Mouse (Mus musculus): ENCODE measurements around the gene Gart. TPM values are rescaled to one million over a fixed set of nuclear protein-coding genes. Genes with fewer than 3 reads are reported as not detected.

Gart gene
- total and polyA plus RNA-seq, 3 experiments, result 94.0 to 509 (median 417) TPM

DNA sequence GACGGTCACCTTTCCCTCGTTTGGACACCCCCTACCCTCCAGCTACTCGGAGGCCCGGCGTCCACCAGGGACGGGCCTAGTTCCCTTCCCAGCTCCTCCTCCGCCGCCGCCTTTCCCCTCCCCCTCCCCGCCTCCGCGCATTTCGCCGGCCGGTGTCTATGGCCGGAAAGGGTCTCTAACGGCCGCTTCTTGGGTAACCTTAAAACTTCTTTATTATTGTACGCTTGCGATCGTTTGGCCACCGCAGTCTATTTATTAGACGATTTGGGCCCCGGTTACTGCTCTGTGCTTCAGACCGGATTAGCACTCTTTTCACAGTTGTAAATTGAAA lies 1.4 kb upstream of the Gart start:
- TF ChIP-seq ELF1 (IDR thresholded peaks at IDR 0.05; ENCODE audit: low read depth, low read length) (no peak), ETS1 (IDR thresholded peaks at IDR 0.05; ENCODE audit: low read depth, low read length) (no peak), MAFK (IDR thresholded peaks at IDR 0.05; ENCODE audit: borderline replicate concordance, low read depth, low read length) (no peak), NRF1 (IDR thresholded peaks at IDR 0.05; ENCODE audit: insufficient read depth, low read depth, low read length, poor library complexity, severe bottlenecking) (no peak), UBTF (IDR thresholded peaks at IDR 0.05; ENCODE audit: borderline replicate concordance, insufficient read depth, low read depth, low read length) (no peak), MYB (IDR thresholded peaks at IDR 0.05; ENCODE audit: low read depth, low read length) (0 out of 2 replicates have a peak, but pooled peaks have one; percentile 2), TCF12 (IDR thresholded peaks at IDR 0.05; ENCODE audit: low read depth, low read length) (no peak; the same call in 1 of the 2 replicates), POLR2A (IDR thresholded peaks at IDR 0.05; ENCODE audit: control insufficient read depth in 1 of 2, insufficient read depth in 1 of 2, low read depth in 1 of 2, low read length in 2 of 2, poor library complexity in 1 of 2) (no peak), HCFC1 (IDR thresholded peaks at IDR 0.05; ENCODE audit: low read depth, low read length) (no peak), SIN3A (IDR thresholded peaks at IDR 0.05; ENCODE audit: low read length) (peak; percentile 3; the same call in 1 of the 2 replicates), MAX (IDR thresholded peaks at IDR 0.05; ENCODE audit: low read length) (no peak)
- peaks cover 5 to 11% of the 10 kb centered on the region in 2 experiments; a peak in 3 of 4 replicates for H3K4me1 ChIP-seq (ENCODE audit: control insufficient read depth in 1 of 2, insufficient read depth in 2 of 2, low read length in 2 of 2)
- H3K27ac ChIP-seq (ENCODE audit: control insufficient read depth, low read depth, low read length), result peak overlapping the region; percentile 97

DNA sequence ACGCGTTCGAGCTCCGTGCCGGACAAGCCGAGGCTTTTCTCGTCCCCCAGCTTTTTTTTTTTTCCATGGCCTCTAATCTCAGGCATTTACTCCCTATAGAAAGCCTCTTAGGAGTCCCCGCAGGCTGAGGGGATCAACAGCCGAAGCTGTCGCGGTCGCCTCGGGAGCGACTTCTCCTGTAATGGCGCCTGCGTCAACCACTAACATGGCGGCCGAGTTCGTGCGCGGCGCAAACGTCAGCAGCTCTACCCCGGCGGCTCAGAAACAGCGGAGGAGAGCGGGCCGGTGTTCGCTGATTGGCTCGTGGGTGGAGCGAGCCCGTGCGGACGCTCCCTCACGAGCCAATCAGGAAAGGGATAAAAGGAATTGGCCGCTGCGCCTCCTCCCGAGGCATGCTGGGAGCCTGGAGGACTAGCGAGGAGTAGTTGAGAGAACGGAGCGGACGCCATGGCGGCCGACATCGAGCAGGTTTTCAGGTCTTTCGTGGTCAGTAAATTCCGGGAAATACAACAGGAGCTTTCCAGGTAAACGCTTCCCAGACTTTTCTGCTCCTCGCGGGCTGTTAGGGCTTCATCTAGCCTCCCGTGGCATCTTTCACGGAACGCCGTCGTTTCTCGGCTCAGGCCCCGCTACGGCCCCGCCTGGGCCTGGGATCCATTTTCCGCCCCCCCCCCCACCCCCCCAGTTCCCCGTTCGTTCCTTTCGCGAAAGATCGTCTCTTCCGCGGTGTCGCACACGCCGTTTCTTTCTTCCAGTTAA lies 888 bp upstream of the Gart start, which contains the start of gene Son:
TSS of gene Son (plus strand) at position 46 of the 759 bp plus-strand sequence.
- Histone ChIP-seq H3K27ac (ENCODE audit: control insufficient read depth, low read depth, low read length) (peak within 1 kb of the TSS; percentile 97), H3K9ac (ENCODE audit: control insufficient read depth, low read depth, low read length, poor library complexity, severe bottlenecking) (peak within 1 kb of the TSS; percentile 100), H3K79me2 (ENCODE audit: control insufficient read depth, insufficient read depth, low read length, poor library complexity) (peaks cover 84% of the 10 kb centered on the region), H3K4me3 (ENCODE audit: control insufficient read depth in 1 of 2, insufficient read depth in 1 of 2, low read depth in 2 of 2, low read length in 2 of 2) (peak within 1 kb of the TSS; percentile 95 to 99), H3K4me1 (ENCODE audit: control insufficient read depth in 1 of 2, insufficient read depth in 2 of 2, low read length in 2 of 2) (peaks cover 5 to 11% of the 10 kb centered on the region in 2 experiments; a peak in 3 of 4 replicates), H3K9me3 (replicated peaks; ENCODE audit: insufficient read depth, low read length) (no peaks in the 10 kb centered on the region), H3K27me3 (ENCODE audit: control insufficient read depth in 1 of 2, insufficient read depth in 2 of 2, low read length in 2 of 2) (no peaks in the 10 kb centered on the region), H3K36me3 (ENCODE audit: control insufficient read depth in 1 of 2, insufficient read depth in 2 of 2, low read length in 2 of 2) (peaks cover 16 to 43% of the 10 kb centered on the region in 2 experiments)
- DNase-seq (ENCODE audit: low read depth, low spot score), result peak; percentile 98
- TF ChIP-seq POLR2AphosphoS2 (IDR thresholded peaks at IDR 0.05; ENCODE audit: low read length) (0 out of 2 replicates have a peak, but pooled peaks have one; percentile 49), ZKSCAN1 (IDR thresholded peaks at IDR 0.05; ENCODE audit: low read depth, low read length) (no peak), JUND (IDR thresholded peaks at IDR 0.05; ENCODE audit: low read depth, low read length) (no peak), GATA1 (IDR thresholded peaks at IDR 0.05; ENCODE audit: low read depth, low read length) (no peak), MAX (IDR thresholded peaks at IDR 0.05; ENCODE audit: low read length) (peak; percentile 75), USF2 (IDR thresholded peaks at IDR 0.05; ENCODE audit: borderline replicate concordance in 1 of 2, insufficient read depth in 1 of 2, low read depth in 1 of 2, low read length in 2 of 2) (no peak), MYC (IDR thresholded peaks at IDR 0.05; ENCODE audit: low read depth, low read length) (peak; percentile 84), NRF1 (IDR thresholded peaks at IDR 0.05; ENCODE audit: insufficient read depth, low read depth, low read length, poor library complexity, severe bottlenecking) (peak; percentile 56), CTCF (IDR thresholded peaks at IDR 0.05 in 2 of 3, conservative IDR thresholded peaks at IDR 0.05 in 1 of 3; ENCODE audit: control insufficient read depth in 1 of 3, insufficient read depth in 1 of 3, low read depth in 2 of 3, low read length in 3 of 3, poor library complexity in 1 of 3, severe bottlenecking in 1 of 3) (no peak), SIN3A (IDR thresholded peaks at IDR 0.05; ENCODE audit: low read length) (no peak; the same call in 1 of the 2 replicates), POLR2A (IDR thresholded peaks at IDR 0.05; ENCODE audit: control insufficient read depth in 1 of 2, insufficient read depth in 1 of 2, low read depth in 1 of 2, low read length in 2 of 2, poor library complexity in 1 of 2) (peak; percentile 86 to 96; a peak in 3 of 4 replicates), CHD1 (IDR thresholded peaks at IDR 0.05; ENCODE audit: low read depth, low read length) (0 out of 2 replicates have a peak, but pooled peaks have one; percentile 92), TAL1 (IDR thresholded peaks at IDR 0.05; ENCODE audit: low read length) (no peak), ETS1 (IDR thresholded peaks at IDR 0.05; ENCODE audit: low read depth, low read length) (0 out of 2 replicates have a peak, but pooled peaks have one; percentile 8), UBTF (IDR thresholded peaks at IDR 0.05; ENCODE audit: borderline replicate concordance, insufficient read depth, low read depth, low read length) (no peak), POLR2AphosphoS5 (IDR thresholded peaks at IDR 0.05; ENCODE audit: borderline replicate concordance, low read depth, low read length) (no peak), NELFE (IDR thresholded peaks at IDR 0.05; ENCODE audit: low read depth, low read length) (peak; percentile 93), CHD2 (IDR thresholded peaks at IDR 0.05; ENCODE audit: low read length) (no peak), ZMIZ1 (IDR thresholded peaks at IDR 0.05; ENCODE audit: low read depth, low read length) (peak; percentile 93; the same call in 1 of the 2 replicates), RAD21 (IDR thresholded peaks at IDR 0.05; ENCODE audit: low read depth, low read length) (no peak), MAFK (IDR thresholded peaks at IDR 0.05; ENCODE audit: borderline replicate concordance, low read depth, low read length) (no peak), GABPA (IDR thresholded peaks at IDR 0.05; ENCODE audit: low read depth, low read length) (no peak), USF1 (IDR thresholded peaks at IDR 0.05; ENCODE audit: low read depth, low read length) (no peak)

More for the DNA sequence above, 1.4 kb upstream of the Gart start:
- Histone ChIP-seq H3K27me3 (ENCODE audit: control insufficient read depth in 1 of 2, insufficient read depth in 2 of 2, low read length in 2 of 2) (no peaks in the 10 kb centered on the region), H3K9me3 (replicated peaks; ENCODE audit: insufficient read depth, low read length) (no peaks in the 10 kb centered on the region), H3K4me3 (ENCODE audit: control insufficient read depth in 1 of 2, insufficient read depth in 1 of 2, low read depth in 2 of 2, low read length in 2 of 2) (peak overlapping the region; percentile 95 to 97), H3K79me2 (ENCODE audit: control insufficient read depth, insufficient read depth, low read length, poor library complexity) (peaks cover 80% of the 10 kb centered on the region), H3K36me3 (ENCODE audit: control insufficient read depth in 1 of 2, insufficient read depth in 2 of 2, low read length in 2 of 2) (peaks cover 22 to 43% of the 10 kb centered on the region in 2 experiments), H3K9ac (ENCODE audit: control insufficient read depth, low read depth, low read length, poor library complexity, severe bottlenecking) (peak overlapping the region; percentile 100)
- DNase-seq (ENCODE audit: low read depth, low spot score), result peak; percentile 77
